Mouse (Mus musculus) liver, embryonic 16.5 days (tissue): Measurements from ENCODE around the gene Rpl15. TPM values are rescaled to one million over a fixed set of nuclear protein-coding genes. Genes with fewer than 3 reads are reported as not detected.

Experiments used
- ATAC-seq: fragments of 200-750 bp; cut with Nextera tagmentation; 2 replicates; pipeline ENCODE4 v1.8.0; 2017; ENCODE audit warnings: low read depth, mild to moderate bottlenecking, moderate number of reproducible peaks, moderate library complexity
- H3K27ac ChIP-seq: fragments of 300-500 bp; sonication (generic); 2 replicates; pipeline ENCODE4 v1.5.1; 2014; ENCODE audit warnings: mild to moderate bottlenecking, low read length
- H3K27me3 ChIP-seq: fragments of 300-500 bp; sonication (generic); 2 replicates; pipeline ENCODE4 v1.6.1; 2014; ENCODE audit warnings: low read depth, low read length, mixed read lengths; ENCODE audit not compliant: control insufficient read depth, insufficient read depth
- H3K36me3 ChIP-seq: fragments of 300-500 bp; sonication (generic); 2 replicates; pipeline ENCODE4 v1.6.1; 2014; ENCODE audit warnings: mild to moderate bottlenecking; ENCODE audit not compliant: control insufficient read depth, insufficient read depth
- H3K4me1 ChIP-seq: fragments of 300-500 bp; sonication (generic); 2 replicates; pipeline ENCODE4 v1.6.1; 2014; ENCODE audit warnings: low read depth, low read length, mixed read lengths; ENCODE audit not compliant: control insufficient read depth
- H3K4me2 ChIP-seq: fragments of 300-500 bp; sonication (generic); 2 replicates; pipeline ENCODE4 v1.6.1; 2014; ENCODE audit warnings: low read depth, low read length, mixed read lengths
- H3K4me3 ChIP-seq: fragments of 300-500 bp; sonication (generic); 2 replicates; pipeline ENCODE4 v1.5.1; 2014; ENCODE audit warnings: low read depth, mild to moderate bottlenecking, low read length
- H3K9ac ChIP-seq: fragments of 300-500 bp; sonication (generic); 2 replicates; pipeline ENCODE4 v1.6.1; 2014; ENCODE audit warnings: low read depth, low read length
- H3K9me3 ChIP-seq: fragments of 300-500 bp; sonication (generic); replicated peaks from 2 replicates; pipeline ENCODE4 v1.6.1; 2016; ENCODE audit warnings: low read length; ENCODE audit not compliant: control insufficient read depth
- WGBS: fragments of 180-500 bp; shearing (Covaris S2); extraction: QIAGEN DNeasy Blood & Tissue Kit; methylation state at CpG from one replicate; pipeline ENCODE4 v1.1.7; 2014; ENCODE audit not compliant: insufficient replicate concordance; 5-methylcytosine and 5-hydroxymethylcytosine counted together
- polyA plus RNA-seq: library from polyadenylated mRNA; unstranded; fragments of >200 nt; fragmentation: Nextera tagmentation; extraction: Ambion mirVana; gene quantifications from 2 replicates; pipeline ENCODE4 v1.2.1, GENCODE M21; 2015

The Rpl15 gene
- polyA plus RNA-seq = 191 and 222 TPM in 2 replicates

DNA sequence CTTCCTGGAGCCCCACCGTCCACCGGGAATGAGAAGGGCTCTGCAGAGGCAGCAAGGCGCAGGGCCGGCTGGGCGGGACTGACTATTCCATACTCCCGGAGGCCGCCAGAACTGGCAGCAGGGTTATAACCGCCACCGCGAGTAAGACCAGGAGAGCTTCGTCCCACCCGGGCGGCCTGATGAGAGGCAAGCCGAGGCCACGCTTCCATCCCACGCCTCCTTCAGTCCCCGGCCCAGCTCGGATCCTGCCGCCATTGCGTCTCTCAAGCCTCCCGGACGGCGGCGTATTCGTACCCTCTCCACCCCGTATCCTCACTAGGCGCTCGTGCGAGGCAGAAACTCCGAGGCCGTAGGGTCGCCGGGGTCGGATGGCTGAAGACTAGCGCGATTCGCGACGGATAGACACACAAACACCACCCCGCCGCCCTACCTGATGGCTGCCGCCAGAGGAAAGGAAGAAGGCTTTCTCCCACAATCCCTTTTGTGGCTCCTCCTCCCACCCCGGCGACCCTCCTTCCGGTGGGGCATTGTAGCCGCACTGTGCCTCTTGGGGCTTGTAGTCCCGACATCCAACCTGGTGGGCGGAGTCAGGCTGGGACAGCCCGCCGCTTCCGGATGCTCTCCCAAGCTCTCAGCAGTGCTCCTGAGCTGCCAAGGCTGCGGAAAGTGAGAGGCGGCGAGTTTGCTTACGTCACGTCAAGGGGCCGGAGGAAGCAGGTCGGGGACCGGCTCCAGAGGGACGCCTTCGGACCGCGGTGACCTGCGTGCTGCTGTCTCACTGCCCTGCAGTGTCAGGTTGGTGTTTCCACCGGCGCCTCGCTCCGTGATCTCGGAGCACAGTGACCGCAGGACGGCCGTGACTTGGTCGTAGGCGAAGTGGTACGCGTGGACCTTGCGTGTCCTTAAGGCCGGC lies at the start of gene Rpl15, which contains the start of gene Nkiras1:
Rpl15 (minus strand) TSS at position 863 of the 913 bp plus-strand sequence.
Nkiras1 (plus strand) TSS at position 608 of the 913 bp plus-strand sequence.
- WGBS = under 1% methylated on average over 77 of the region's 78 CpGs
- Histone ChIP-seq H3K27ac (peak within 1 kb of the TSS; percentile 88), H3K4me3 (peak within 1 kb of the TSS; percentile 90), H3K9me3 (no peaks in the 10 kb centered on the region), H3K27me3 (no peaks in the 10 kb centered on the region), H3K4me1 (peaks cover 9% of the 10 kb centered on the region), H3K4me2 (peak within 1 kb of the TSS; percentile 81), H3K36me3 (peaks cover 17% of the 10 kb centered on the region), H3K9ac (peak within 1 kb of the TSS; percentile 89)
- ATAC-seq = peak; percentile 99

DNA sequence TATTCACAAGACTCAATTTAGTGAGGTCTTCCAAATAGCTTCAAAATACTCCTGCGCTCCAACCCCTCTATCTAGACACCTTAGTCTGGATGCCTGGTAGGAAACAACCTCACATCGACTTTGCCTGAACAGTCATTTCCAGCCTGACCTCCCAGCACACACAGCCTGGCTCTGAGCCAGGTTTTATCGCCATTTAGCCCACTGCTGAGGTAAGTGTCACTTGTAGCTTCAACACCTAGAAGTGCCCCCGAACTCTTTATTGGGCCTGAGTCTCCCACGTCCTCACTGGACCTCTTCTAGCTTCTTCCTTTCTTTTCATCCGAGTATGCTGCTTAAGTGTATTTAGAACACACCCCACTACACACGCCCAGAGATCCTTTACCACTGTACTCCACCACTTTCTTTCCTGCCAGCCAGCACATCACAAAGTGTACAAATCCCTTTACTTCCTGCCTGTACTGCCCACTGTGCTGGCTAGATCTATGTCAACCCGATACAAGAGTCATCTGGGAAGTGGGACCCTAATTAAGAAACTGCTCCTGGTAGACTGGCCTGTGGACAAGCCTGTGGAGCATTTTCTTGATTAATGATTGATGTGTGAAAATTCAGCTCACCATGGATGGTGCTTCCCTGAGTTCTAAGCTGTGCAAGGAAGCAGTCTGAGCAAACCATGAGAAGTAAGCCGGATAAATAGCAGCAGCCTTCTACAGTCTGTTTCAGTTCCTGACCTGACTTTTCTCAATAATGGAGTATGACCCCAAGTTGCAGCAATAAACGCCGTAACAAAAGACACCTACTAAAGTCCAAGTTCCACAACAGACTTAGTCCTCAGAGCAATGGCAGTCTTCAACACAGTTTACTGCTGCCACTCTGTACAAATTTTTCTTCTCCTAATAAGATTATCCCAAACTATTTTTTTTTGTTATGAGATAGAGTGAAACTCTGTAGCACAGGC lies 46.5 kb upstream of the Rpl15 start:
- Histone ChIP-seq H3K4me1 (peaks cover 3% of the 10 kb centered on the region), H3K4me3 (no peak overlapping the region), H3K9ac (no peak overlapping the region), H3K27ac (no peak overlapping the region), H3K27me3 (no peaks in the 10 kb centered on the region), H3K36me3 (no peaks in the 10 kb centered on the region), H3K9me3 (no peaks in the 10 kb centered on the region), H3K4me2 (no peak overlapping the region)
- ATAC-seq = no peak
- 58% methylated on average over 11 of the region's 11 CpGs for WGBS

GRCm38 (mm10) chr14:18304165-18304564 lies 33.0 kb upstream of the Rpl15 start:
- Histone ChIP-seq H3K4me2 (no peak overlapping the region), H3K27me3 (no peaks in the 10 kb centered on the region), H3K36me3 (no peaks in the 10 kb centered on the region), H3K4me1 (no peaks in the 10 kb centered on the region; the same call in none of the 2 replicates), H3K9me3 (no peaks in the 10 kb centered on the region), H3K4me3 (no peak overlapping the region), H3K27ac (no peak overlapping the region), H3K9ac (no peak overlapping the region)
- 83% methylated on average over 5 of the region's 5 CpGs for WGBS
- no peak for ATAC-seq

GRCm38 (mm10) chr14:18303262-18303661 lies 32.1 kb upstream of the Rpl15 start:
- Histone ChIP-seq H3K27ac (no peak overlapping the region), H3K27me3 (no peaks in the 10 kb centered on the region), H3K4me2 (no peak overlapping the region), H3K4me1 (no peaks in the 10 kb centered on the region; the same call in none of the 2 replicates), H3K9ac (no peak overlapping the region), H3K9me3 (no peaks in the 10 kb centered on the region), H3K36me3 (no peaks in the 10 kb centered on the region), H3K4me3 (no peak overlapping the region)
- no peak for ATAC-seq
- 56% methylated on average over 4 of the region's 4 CpGs for WGBS

DNA sequence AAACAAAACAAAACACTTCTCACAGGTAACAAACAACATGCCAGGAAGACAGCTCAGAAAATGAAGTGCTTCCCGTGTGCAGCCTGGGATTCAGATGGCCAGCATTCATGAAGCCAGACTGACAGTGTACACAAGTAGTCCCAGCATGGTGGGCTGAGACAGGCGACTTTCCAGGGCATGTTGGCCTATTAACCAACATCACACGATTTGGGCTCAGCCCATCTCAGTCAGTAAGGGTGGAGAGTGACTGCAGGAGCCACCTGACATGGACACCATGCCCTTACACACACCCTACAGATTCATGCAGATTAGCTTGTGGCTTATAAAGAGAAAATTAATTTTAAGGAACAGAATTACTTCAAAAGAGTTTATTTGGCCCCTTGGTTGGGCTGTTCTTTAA lies 31.6 kb upstream of the Rpl15 start:
- Histone ChIP-seq H3K4me1 (no peaks in the 10 kb centered on the region; the same call in none of the 2 replicates), H3K9ac (no peak overlapping the region), H3K9me3 (no peaks in the 10 kb centered on the region), H3K4me2 (no peak overlapping the region), H3K36me3 (no peaks in the 10 kb centered on the region), H3K27ac (no peak overlapping the region), H3K4me3 (no peak overlapping the region), H3K27me3 (no peaks in the 10 kb centered on the region)
- ATAC-seq = no peak
- 47% methylated on average over 3 of the region's 3 CpGs for WGBS

- Histone ChIP-seq H3K4me1 (no peaks in the 10 kb centered on the region; the same call in none of the 2 replicates), H3K4me3 (no peak overlapping the region), H3K4me2 (no peak overlapping the region), H3K27me3 (no peaks in the 10 kb centered on the region), H3K36me3 (no peaks in the 10 kb centered on the region), H3K9me3 (no peaks in the 10 kb centered on the region), H3K27ac (no peak overlapping the region), H3K9ac (no peak overlapping the region)
- no peak for ATAC-seq
- 38% methylated on average over 3 of the region's 3 CpGs for WGBS
Observed at GRCm38 (mm10) chr14:18301591-18301990, 30.4 kb upstream of the Rpl15 start.

DNA sequence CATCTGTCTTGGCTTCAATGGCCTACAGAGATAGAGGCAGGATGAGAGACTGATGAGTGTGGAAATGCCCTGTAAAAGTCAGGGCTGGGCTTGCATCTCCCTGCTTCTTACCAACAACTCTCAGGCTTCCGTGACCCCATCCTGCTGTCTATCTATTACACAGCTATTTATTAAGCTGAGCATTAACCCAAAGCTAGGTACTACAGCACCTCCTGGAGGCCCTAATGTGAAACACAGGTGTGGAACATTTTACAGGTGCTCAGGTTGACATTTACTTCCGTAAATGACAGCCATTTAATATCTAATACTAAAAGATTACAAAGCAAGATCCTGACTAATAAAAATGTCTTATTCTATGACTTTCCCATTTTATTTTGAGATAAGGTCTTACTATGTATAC lies 29.5 kb upstream of the Rpl15 start:
- no peak overlapping the region for H3K9ac ChIP-seq
- WGBS = 68% methylated on average over 2 of the region's 2 CpGs
- no peaks in the 10 kb centered on the region; the same call in none of the 2 replicates for H3K4me1 ChIP-seq
- no peak for ATAC-seq
- no peak overlapping the region for H3K4me3 ChIP-seq
- H3K27ac ChIP-seq = no peak overlapping the region
- no peaks in the 10 kb centered on the region for H3K9me3 ChIP-seq
- H3K27me3 ChIP-seq = no peaks in the 10 kb centered on the region
- no peaks in the 10 kb centered on the region for H3K36me3 ChIP-seq
- no peak overlapping the region for H3K4me2 ChIP-seq

- Histone ChIP-seq H3K4me1 (no peaks in the 10 kb centered on the region; the same call in none of the 2 replicates), H3K27me3 (no peaks in the 10 kb centered on the region), H3K9ac (no peak overlapping the region), H3K27ac (no peak overlapping the region), H3K36me3 (no peaks in the 10 kb centered on the region), H3K9me3 (no peaks in the 10 kb centered on the region), H3K4me3 (no peak overlapping the region), H3K4me2 (no peak overlapping the region)
- ATAC-seq = no peak
- WGBS = 51% methylated on average over 2 of the region's 2 CpGs
Observed at GRCm38 (mm10) chr14:18298874-18299273, 27.7 kb upstream of the Rpl15 start.
